Mouse (Mus musculus): ENCODE measurements at regions not wholly inside any gene's neighbourhood (a gene's known extent, or its start where the extent isn't known, plus 50 kb on each side); places are given as distances from the start of the nearest gene placed in this dataset.

- no peak for DNase-seq (ENCODE audit: extremely low read depth, low read depth, low spot score)
- no peaks in the 10 kb centered on the region for H3K36me3 ChIP-seq (ENCODE audit: control insufficient read depth, insufficient read depth, low read length)
- no peaks in the 10 kb centered on the region for H3K79me2 ChIP-seq (ENCODE audit: control insufficient read depth, insufficient read depth, low read length)
- 68% methylated on average over 1 of the region's 1 CpGs for WGBS
- H3K27ac ChIP-seq (replicated peaks; ENCODE audit: insufficient read depth, low read depth, low read length), result no peak overlapping the region
- H3K4me3 ChIP-seq (ENCODE audit: insufficient read depth, low read depth, low read length), result no peak overlapping the region
- H3K27me3 ChIP-seq (ENCODE audit: control insufficient read depth, insufficient read depth, low read length), result no peaks in the 10 kb centered on the region
- no peak overlapping the region for H3K9ac ChIP-seq (ENCODE audit: low read depth, low read length)
- no peak for TF ChIP-seq CTCF (IDR thresholded peaks at IDR 0.05; ENCODE audit: low read depth, low read length)
- TF ChIP-seq POLR2A (IDR thresholded peaks at IDR 0.05; ENCODE audit: extremely low read depth, insufficient read depth, low read length), result no peak
- H3K4me1 ChIP-seq (ENCODE audit: control insufficient read depth, insufficient read depth, low read length), result no peaks in the 10 kb centered on the region
Observed at GRCm38 (mm10) chr8:103281801-103282200, 496.4 kb upstream of the Cdh11 start.

DNA sequence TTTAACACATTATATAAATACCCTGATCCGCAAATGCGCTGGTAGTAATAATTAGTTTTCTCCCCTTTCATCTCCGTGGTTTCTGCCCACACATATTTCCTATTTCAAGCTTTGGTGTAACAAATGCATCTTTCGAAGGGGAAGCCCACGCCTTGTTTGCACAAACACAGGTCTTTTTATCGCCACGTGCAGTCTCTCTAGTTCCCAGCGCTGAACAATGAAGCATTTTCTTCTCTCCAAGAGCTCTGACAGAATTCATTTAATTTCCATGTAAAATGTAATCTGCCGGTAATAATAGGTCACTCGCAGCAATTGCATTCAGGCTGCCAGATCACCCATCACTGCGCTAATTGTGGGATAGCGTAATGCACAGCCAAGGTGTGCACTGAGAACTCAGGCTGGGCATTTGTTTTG, 503.1 kb upstream of the Cdh11 start:
- 88% methylated on average over 12 of the region's 12 CpGs for WGBS
- TF ChIP-seq POLR2A (IDR thresholded peaks at IDR 0.05; ENCODE audit: extremely low read depth, insufficient read depth, low read length), result no peak
- no peak for TF ChIP-seq CTCF (IDR thresholded peaks at IDR 0.05; ENCODE audit: low read depth, low read length)
- H3K27me3 ChIP-seq (ENCODE audit: control insufficient read depth, insufficient read depth, low read length), result no peaks in the 10 kb centered on the region
- H3K36me3 ChIP-seq (ENCODE audit: control insufficient read depth, insufficient read depth, low read length), result no peaks in the 10 kb centered on the region
- no peaks in the 10 kb centered on the region for H3K4me1 ChIP-seq (ENCODE audit: control insufficient read depth, insufficient read depth, low read length)
- no peak overlapping the region for H3K4me3 ChIP-seq (ENCODE audit: insufficient read depth, low read depth, low read length)
- H3K27ac ChIP-seq (replicated peaks; ENCODE audit: insufficient read depth, low read depth, low read length), result no peak overlapping the region
- no peak for DNase-seq (ENCODE audit: extremely low read depth, low read depth, low spot score)
- H3K9ac ChIP-seq (ENCODE audit: low read depth, low read length), result no peak overlapping the region
- H3K79me2 ChIP-seq (ENCODE audit: control insufficient read depth, insufficient read depth, low read length), result no peaks in the 10 kb centered on the region

DNA sequence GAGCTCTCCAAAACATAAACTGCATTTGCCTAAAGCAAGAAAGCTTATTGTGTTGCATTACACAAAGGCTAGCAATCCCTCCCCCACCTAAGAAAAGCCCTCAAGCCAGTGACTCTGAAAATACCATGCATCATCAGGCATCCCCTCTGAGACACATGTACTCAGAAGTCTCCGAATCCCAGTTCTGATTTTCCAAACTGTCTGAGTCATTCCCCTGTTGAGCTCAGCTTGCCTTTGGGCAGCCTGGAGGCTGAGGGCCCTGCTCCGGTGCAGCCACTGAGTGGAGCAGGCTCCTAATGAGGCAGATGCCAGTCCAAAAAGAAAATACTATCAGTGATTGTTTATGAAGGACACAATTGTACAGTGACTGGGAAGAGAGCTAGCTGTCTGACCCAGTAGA, 507.5 kb upstream of the Cdh11 start:
- WGBS, result 89% methylated on average over 2 of the region's 2 CpGs

DNA sequence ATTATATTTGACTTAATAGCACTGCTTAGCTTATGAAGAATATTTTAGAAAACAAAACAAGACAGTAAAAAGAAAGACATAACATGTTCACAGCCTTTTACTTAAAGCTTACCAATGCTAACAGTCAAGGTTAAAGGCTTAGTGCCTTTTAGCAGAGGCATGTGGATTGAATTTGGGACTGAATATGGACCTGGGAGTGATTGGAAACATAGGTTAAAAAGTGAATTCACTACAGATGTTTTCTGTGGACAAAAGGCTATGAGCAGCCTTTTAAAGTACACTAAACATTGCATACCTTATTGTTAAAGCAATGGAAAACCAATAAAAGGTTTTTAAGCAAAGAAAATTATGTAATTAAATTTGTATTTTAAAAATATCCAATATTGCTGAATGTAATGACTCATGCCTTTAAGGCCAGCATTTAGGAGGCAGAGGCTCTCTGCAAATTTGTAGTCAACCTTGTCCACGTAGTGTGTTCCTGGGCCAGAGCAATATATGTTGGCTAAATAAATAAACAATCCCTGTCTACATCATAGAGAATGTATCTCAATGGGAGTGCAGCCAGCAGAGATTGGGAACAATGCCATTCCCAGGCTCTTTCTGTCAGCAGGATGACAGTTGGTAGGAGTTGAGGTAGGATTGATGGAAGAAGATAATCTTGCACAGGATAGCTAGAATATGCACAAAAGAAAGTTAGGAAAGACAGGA, 521.2 kb upstream of the Cdh11 start:
- Histone ChIP-seq H3K36me3 (ENCODE audit: control insufficient read depth, insufficient read depth, low read length) (no peaks in the 10 kb centered on the region), H3K4me1 (ENCODE audit: control insufficient read depth, insufficient read depth, low read length) (no peaks in the 10 kb centered on the region), H3K4me3 (ENCODE audit: insufficient read depth, low read depth, low read length) (no peak overlapping the region), H3K9ac (ENCODE audit: low read depth, low read length) (no peak overlapping the region), H3K27me3 (ENCODE audit: control insufficient read depth, insufficient read depth, low read length) (no peaks in the 10 kb centered on the region), H3K79me2 (ENCODE audit: control insufficient read depth, insufficient read depth, low read length) (no peaks in the 10 kb centered on the region), H3K27ac (replicated peaks; ENCODE audit: insufficient read depth, low read depth, low read length) (no peak overlapping the region)
- TF ChIP-seq POLR2A (IDR thresholded peaks at IDR 0.05; ENCODE audit: extremely low read depth, insufficient read depth, low read length) (no peak), CTCF (IDR thresholded peaks at IDR 0.05; ENCODE audit: low read depth, low read length) (no peak)
- 50% methylated on average over 1 of the region's 1 CpGs for WGBS
- DNase-seq (ENCODE audit: extremely low read depth, low read depth, low spot score), result no peak

More for the DNA sequence above, 507.5 kb upstream of the Cdh11 start:
- Histone ChIP-seq H3K27me3 (ENCODE audit: control insufficient read depth, insufficient read depth, low read length) (no peaks in the 10 kb centered on the region), H3K4me3 (ENCODE audit: insufficient read depth, low read depth, low read length) (no peak overlapping the region), H3K27ac (replicated peaks; ENCODE audit: insufficient read depth, low read depth, low read length) (no peak overlapping the region), H3K79me2 (ENCODE audit: control insufficient read depth, insufficient read depth, low read length) (no peaks in the 10 kb centered on the region), H3K4me1 (ENCODE audit: control insufficient read depth, insufficient read depth, low read length) (no peaks in the 10 kb centered on the region), H3K9ac (ENCODE audit: low read depth, low read length) (no peak overlapping the region), H3K36me3 (ENCODE audit: control insufficient read depth, insufficient read depth, low read length) (no peaks in the 10 kb centered on the region)
- TF ChIP-seq CTCF (IDR thresholded peaks at IDR 0.05; ENCODE audit: low read depth, low read length) (no peak), POLR2A (IDR thresholded peaks at IDR 0.05; ENCODE audit: extremely low read depth, insufficient read depth, low read length) (no peak)
- no peak for DNase-seq (ENCODE audit: extremely low read depth, low read depth, low spot score)

GRCm38 (mm10) chr8:103313576-103313975, 528.1 kb upstream of the Cdh11 start:
- no peaks in the 10 kb centered on the region for H3K36me3 ChIP-seq (ENCODE audit: control insufficient read depth, insufficient read depth, low read length)
- whole genome bisulfite sequencing, result 65% methylated on average over 1 of the region's 1 CpGs
- H3K4me3 ChIP-seq (ENCODE audit: insufficient read depth, low read depth, low read length), result no peak overlapping the region
- DNase-seq (ENCODE audit: extremely low read depth, low read depth, low spot score), result no peak
- no peaks in the 10 kb centered on the region for H3K27me3 ChIP-seq (ENCODE audit: control insufficient read depth, insufficient read depth, low read length)
- no peak overlapping the region for H3K27ac ChIP-seq (replicated peaks; ENCODE audit: insufficient read depth, low read depth, low read length)
- H3K9ac ChIP-seq (ENCODE audit: low read depth, low read length), result no peak overlapping the region
- H3K4me1 ChIP-seq (ENCODE audit: control insufficient read depth, insufficient read depth, low read length), result no peaks in the 10 kb centered on the region
- H3K79me2 ChIP-seq (ENCODE audit: control insufficient read depth, insufficient read depth, low read length), result no peaks in the 10 kb centered on the region
- TF ChIP-seq POLR2A (IDR thresholded peaks at IDR 0.05; ENCODE audit: extremely low read depth, insufficient read depth, low read length) (no peak), CTCF (IDR thresholded peaks at IDR 0.05; ENCODE audit: low read depth, low read length) (no peak)

DNA sequence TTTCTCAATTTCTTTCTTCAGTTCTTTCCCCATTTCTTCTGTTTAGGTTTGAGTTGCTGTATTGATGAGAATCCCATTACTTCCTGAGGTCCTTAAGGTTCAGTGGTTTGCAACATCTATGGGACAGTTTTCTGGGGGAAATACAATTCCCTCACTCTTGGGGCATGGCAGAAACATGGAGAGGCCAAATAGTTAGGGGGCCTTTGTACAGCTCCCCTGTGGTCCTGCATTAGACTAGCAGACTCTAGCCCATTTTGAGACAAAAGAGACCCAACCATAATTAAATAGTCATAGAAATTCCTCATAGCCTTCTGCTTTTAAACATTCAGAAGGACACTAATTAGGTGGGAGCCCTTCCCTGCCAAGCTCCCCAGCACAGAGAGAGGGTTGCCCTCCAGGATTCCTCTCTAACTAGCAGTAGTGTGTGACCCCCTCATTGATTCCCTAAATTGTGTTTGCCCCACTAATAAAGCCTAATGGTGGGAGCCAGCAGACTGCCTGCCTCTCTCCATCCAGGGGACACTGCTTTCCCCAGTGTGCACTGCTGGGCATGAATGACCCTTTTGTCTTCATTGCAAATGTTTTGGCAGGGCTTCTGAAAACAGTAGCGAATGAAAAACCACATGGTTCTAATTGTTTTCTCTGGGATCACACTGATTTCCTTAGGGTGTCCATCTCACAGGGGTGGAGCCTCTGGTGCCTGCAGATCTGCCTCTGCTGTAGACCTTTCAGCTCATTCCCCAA, 529.0 kb upstream of the Cdh11 start:
- Histone ChIP-seq H3K9ac (ENCODE audit: low read depth, low read length) (no peak overlapping the region), H3K4me1 (ENCODE audit: control insufficient read depth, insufficient read depth, low read length) (no peaks in the 10 kb centered on the region), H3K27me3 (ENCODE audit: control insufficient read depth, insufficient read depth, low read length) (no peaks in the 10 kb centered on the region), H3K79me2 (ENCODE audit: control insufficient read depth, insufficient read depth, low read length) (no peaks in the 10 kb centered on the region), H3K27ac (replicated peaks; ENCODE audit: insufficient read depth, low read depth, low read length) (no peak overlapping the region), H3K4me3 (ENCODE audit: insufficient read depth, low read depth, low read length) (no peak overlapping the region), H3K36me3 (ENCODE audit: control insufficient read depth, insufficient read depth, low read length) (no peaks in the 10 kb centered on the region)
- WGBS, result 49% methylated on average over 1 of the region's 1 CpGs
- no peak for DNase-seq (ENCODE audit: extremely low read depth, low read depth, low spot score)
- TF ChIP-seq POLR2A (IDR thresholded peaks at IDR 0.05; ENCODE audit: extremely low read depth, insufficient read depth, low read length) (no peak), CTCF (IDR thresholded peaks at IDR 0.05; ENCODE audit: low read depth, low read length) (no peak)
